17 mouse cellular contexts compared by ENCODE assay signal in the genomic region with DNA sequence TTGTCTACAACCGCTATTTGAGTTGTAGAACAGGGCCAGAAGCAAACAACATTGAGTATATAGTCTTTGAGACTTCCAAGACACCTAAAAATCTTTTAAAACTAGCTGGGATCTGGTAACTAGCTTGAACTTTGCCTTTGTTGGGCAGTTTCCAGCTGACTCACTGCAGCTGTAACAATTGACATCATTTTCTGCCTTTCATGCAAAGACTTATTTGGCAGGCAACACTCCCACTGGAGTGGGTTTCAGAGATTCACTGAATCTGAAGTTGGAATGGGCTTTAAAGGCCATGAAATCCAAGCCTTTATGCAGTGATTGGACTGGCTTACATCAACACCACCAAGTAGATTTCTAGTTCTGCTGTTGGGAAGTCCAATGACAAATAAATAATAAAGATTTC.
DNase-seq lines count a peak whose midpoint lies in the region; ATAC-seq and TF ChIP-seq lines count a peak whose summit lies in the region.
"Had no signal": no experiment of that assay in that cellular context is flagged by ENCODE, and none has a peak within 500 bp of the region (broad histone marks: within the 10 kb centered on the region; RNA-seq: fewer than 3 reads in every experiment).

No protein-coding gene starts in this region.

- H3K36me3 ChIP-seq in lung, embryonic 14.5 days (ENCODE audit: insufficient read depth) = no peaks in the 10 kb centered on the region
- H3K36me3 ChIP-seq: embryonic facial prominence, embryonic 13.5 days; G1E had no signal

- H3K4me2 ChIP-seq in lung, embryonic 14.5 days = no peak overlapping the region
- H3K4me2 ChIP-seq: embryonic facial prominence, embryonic 13.5 days had no signal

- no peak for TF ChIP-seq CTCF in lung, embryonic 14.5 days (IDR thresholded peaks at IDR 0.05; ENCODE audit: low read depth)

- peak; percentile 6 to 7 for DNase-seq in cerebellum, postnatal 10 days
- DNase-seq in cerebellum, adult 11-12 months = no peak
- DNase-seq in lung, embryonic 14.5 days = peak; percentile 2
- DNase-seq in lung, postnatal 36 days = no peak
- DNase-seq in fibroblast of lung, adult 2 months (ENCODE audit: low read depth) = peak; percentile 46
- DNase-seq in heart, postnatal 14 days = peak; percentile 43 to 64
- no peak for DNase-seq in urinary bladder, postnatal 4 days (ENCODE audit: low spot score in 2 of 2)
- DNase-seq in cerebellum, postnatal 4 days (ENCODE audit: low spot score in 2 of 2) = no peak
- DNase-seq: cerebellum, adult 11 months; lung, adult 2 months; thymus, postnatal 14 days had no signal

- H3K27me3 ChIP-seq in lung, embryonic 14.5 days (ENCODE audit: insufficient read depth, low read length) = no peaks in the 10 kb centered on the region
- H3K27me3 ChIP-seq: embryonic facial prominence, embryonic 13.5 days; megakaryocyte, embryonic 14.5 days had no signal

- 84% methylated on average over 1 of the region's 1 CpGs for WGBS in lung, embryonic 14.5 days

- no peaks in the 10 kb centered on the region for H3K4me1 ChIP-seq in lung, embryonic 14.5 days (ENCODE audit: insufficient read depth)
- H3K4me1 ChIP-seq: embryonic facial prominence, embryonic 13.5 days; megakaryocyte, embryonic 14.5 days had no signal

- H3K27ac ChIP-seq in lung, embryonic 14.5 days (ENCODE audit: low read depth) = no peak overlapping the region
- H3K27ac ChIP-seq: embryonic facial prominence, embryonic 13.5 days; layer of hippocampus, adult 2 months had no signal

- no peak overlapping the region for H3K9ac ChIP-seq in lung, embryonic 14.5 days
- H3K9ac ChIP-seq: embryonic facial prominence, embryonic 13.5 days had no signal

- ATAC-seq in lung, embryonic 14.5 days (ENCODE audit: insufficient read depth) = no peak
- ATAC-seq: forebrain, embryonic 16.5 days; intestine, postnatal 0 days had no signal

- no peaks in the 10 kb centered on the region for H3K9me3 ChIP-seq in lung, embryonic 14.5 days (ENCODE audit: low read depth, low read length)
- H3K9me3 ChIP-seq: embryonic facial prominence, embryonic 13.5 days; G1E had no signal

- no peak overlapping the region for H3K4me3 ChIP-seq in lung, embryonic 14.5 days (ENCODE audit: low read depth, low read length)
- H3K4me3 ChIP-seq: embryonic facial prominence, embryonic 13.5 days; layer of hippocampus, adult 2 months; megakaryocyte, embryonic 14.5 days had no signal

- intact Hi-C loops in heart, postnatal 14 days (cut with DNase I) = no loop called here

Comparison
In these comparisons a context has a peak if more than half of its experiments do, and no peak if none do; other contexts are left out.
1. DNase-seq: peak in cerebellum, postnatal 10 days (2 of 2), lung, embryonic 14.5 days (single experiment), fibroblast of lung, adult 2 months (single experiment) and heart, postnatal 14 days (2 of 2); none in cerebellum, adult 11-12 months (single experiment), lung, postnatal 36 days (single experiment), urinary bladder, postnatal 4 days (0 of 2) and cerebellum, postnatal 4 days (0 of 2).